Mouse (Mus musculus): ENCODE measurements at regions not wholly inside any gene's neighbourhood (a gene's known extent, or its start where the extent isn't known, plus 50 kb on each side); places are given as distances from the start of the nearest gene placed in this dataset.
"Not testable (repeated sequence)": the region's sequence is repeated elsewhere in the genome, so short reads cannot be mapped to it uniquely, and the experiment has no call there.

DNA sequence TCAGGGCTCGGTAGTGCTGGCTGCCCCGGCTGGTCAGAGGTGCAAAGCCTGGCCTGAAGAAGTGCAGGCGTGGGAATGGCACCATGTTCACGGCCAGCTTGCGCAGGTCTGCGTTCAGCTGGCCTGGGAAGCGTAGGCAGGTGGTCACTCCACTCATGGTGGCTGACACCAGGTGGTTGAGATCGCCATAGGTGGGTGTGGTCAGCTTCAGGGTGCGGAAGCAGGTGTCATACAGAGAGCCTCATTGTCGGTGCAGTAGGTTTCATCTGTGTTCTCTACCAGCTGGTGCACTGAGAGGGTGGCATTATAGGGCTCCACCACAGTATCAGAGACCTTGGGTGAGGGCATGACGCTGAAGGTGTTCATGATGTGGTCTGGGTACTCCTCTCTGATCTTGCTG lies 380.1 kb upstream of the Fam49a start:
- intact Hi-C loops (cut with DNase I), result not testable (repeated sequence)

DNA sequence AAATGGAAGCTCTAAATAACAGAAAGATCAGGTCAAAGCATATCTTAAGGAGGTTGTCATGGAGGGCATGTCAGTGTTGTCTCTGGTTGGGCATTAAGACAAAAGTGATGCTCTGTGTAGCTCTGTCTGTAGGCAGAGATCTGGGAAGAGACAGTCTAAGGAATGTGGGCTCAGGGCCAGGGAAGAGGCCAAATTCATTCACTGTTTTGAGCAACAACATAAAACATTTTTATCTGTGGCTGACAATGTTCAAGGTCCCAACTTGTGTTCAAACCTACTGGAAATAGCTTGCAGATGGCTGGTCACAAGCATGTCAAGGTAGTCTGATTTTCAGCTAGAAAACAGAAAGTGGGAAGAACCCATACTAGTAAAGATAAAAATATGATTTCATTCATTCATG lies 374.6 kb upstream of the Fam49a start:
- intact Hi-C loops (cut with DNase I), result loop anchor here (1.0 kb wide), 1 partner anchor 36 kb away; no protein-coding TSS in a partner anchor

DNA sequence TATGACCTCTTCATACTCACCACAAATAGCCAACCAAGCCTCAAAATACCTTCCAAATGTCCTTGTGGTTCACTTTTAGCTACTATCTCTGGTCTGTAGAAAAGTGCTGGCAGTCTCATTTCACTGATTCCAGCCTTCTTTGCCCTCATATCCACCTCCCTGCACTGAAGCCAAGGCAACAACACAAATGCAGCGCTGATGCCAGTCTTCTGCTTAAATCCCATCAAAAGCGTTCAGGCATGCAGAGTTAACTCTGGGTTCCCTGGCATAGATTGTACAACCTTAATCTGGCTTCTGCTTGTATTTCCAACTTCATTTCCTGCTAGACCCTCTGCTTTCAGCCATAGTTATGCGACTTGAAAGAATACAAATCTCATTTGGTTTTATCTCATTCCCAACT lies 362.9 kb upstream of the Fam49a start:
- intact Hi-C loops (cut with DNase I), result no loop called here

DNA sequence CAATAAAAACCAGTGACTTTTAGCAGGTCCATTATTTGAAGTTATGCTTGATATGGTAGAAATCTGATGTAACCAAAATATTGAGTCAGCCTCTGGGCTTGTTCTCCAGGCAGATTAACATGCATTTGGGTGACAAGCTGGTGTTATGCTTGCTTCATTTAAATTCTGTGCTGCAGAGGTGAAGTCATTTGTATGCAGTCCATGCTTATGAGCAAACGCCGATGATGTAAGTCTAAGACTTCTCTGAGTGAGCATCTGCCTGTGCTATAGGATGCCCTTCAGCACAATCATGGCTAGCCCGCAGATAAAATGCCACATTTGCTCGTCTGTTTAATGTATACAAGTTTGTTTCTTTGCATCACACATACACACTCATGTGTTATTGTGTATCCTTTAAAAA lies 355.4 kb upstream of the Fam49a start:
- intact Hi-C loops (cut with DNase I), result no loop called here
